ENCODE assay signal across 12 mouse cellular contexts in the genomic region with DNA sequence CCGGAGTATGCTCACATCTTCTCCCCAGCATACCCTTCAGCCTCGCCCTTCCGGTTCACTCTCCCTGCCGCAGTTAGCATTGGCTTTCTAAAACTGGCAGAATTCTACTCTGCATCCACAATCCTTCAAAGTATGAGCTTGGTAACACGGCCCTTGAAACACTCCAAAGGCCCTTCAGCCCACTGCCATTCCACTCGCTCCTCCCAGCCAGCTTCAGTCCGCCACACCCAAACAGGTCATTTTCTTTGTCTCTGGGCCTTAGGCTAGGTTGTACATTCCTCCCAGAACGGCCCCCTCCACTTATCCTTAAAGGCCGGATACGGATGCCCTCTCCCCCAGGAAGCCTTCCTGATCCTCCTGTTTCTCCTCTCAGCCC. TPM values are rescaled to one million over a fixed set of nuclear protein-coding genes. Genes with fewer than 3 reads are reported as not detected.
DNase-seq lines count a peak whose midpoint lies in the region; ATAC-seq lines count a peak whose summit lies in the region.
"Had no signal": no experiment of that assay in that cellular context is flagged by ENCODE, and none has a peak within 500 bp of the region (broad histone marks: within the 10 kb centered on the region; RNA-seq: fewer than 3 reads in every experiment).

No protein-coding gene starts in this region.

- no peaks in the 10 kb centered on the region for H3K9me3 ChIP-seq in heart, embryonic 13.5 days
- no peaks in the 10 kb centered on the region for H3K9me3 ChIP-seq in intestine, embryonic 15.5 days
- H3K9me3 ChIP-seq: neural tube, embryonic 13.5 days had no signal

- ATAC-seq in heart, embryonic 13.5 days (ENCODE audit: extremely low read depth, insufficient number of reproducible peaks, low FRiP score, low TSS enrichment): no peak
- peak; percentile 54 for ATAC-seq in intestine, embryonic 15.5 days
- ATAC-seq: forebrain, postnatal 0 days had no signal

- no peak overlapping the region for H3K4me3 ChIP-seq in heart, embryonic 13.5 days
- H3K4me3 ChIP-seq in intestine, embryonic 15.5 days (replicated peaks): no peak overlapping the region
- H3K4me3 ChIP-seq: neural tube, embryonic 13.5 days had no signal

- H3K9ac ChIP-seq in heart, embryonic 13.5 days: peak overlapping the region; percentile 68
- H3K9ac ChIP-seq in intestine, embryonic 15.5 days: no peak overlapping the region
- H3K9ac ChIP-seq: forebrain, postnatal 0 days; neural tube, embryonic 13.5 days had no signal

- peaks cover 25% of the 10 kb centered on the region; the same call in 1 of the 2 replicates for H3K36me3 ChIP-seq in heart, embryonic 13.5 days
- no peaks in the 10 kb centered on the region for H3K36me3 ChIP-seq in intestine, embryonic 15.5 days
- H3K36me3 ChIP-seq: neural tube, embryonic 13.5 days had no signal

- DNase-seq in heart, adult 9 months (ENCODE audit: low spot score in 2 of 2): no peak
- DNase-seq in ZHBTc4 (ENCODE audit: low read depth, low spot score): peak; percentile 92
- peak; percentile 80 for DNase-seq in lung, postnatal 10 days
- DNase-seq in layer of hippocampus, adult 9-11 months: no peak
- DNase-seq in cerebellum, postnatal 36 days: no peak
- DNase-seq in right cerebral cortex, postnatal 36 days (ENCODE audit: low spot score in 2 of 2): no peak
- DNase-seq: forebrain, postnatal 0 days; thymus, postnatal 36 days had no signal

- H3K4me1 ChIP-seq in heart, embryonic 13.5 days: peaks cover 48% of the 10 kb centered on the region
- peaks cover 39% of the 10 kb centered on the region for H3K4me1 ChIP-seq in intestine, embryonic 15.5 days (replicated peaks)

- no peaks in the 10 kb centered on the region for H3K27me3 ChIP-seq in heart, embryonic 13.5 days (replicated peaks)
- H3K27me3 ChIP-seq in intestine, embryonic 15.5 days (replicated peaks): no peaks in the 10 kb centered on the region
- H3K27me3 ChIP-seq: CH12.LX; neural tube, embryonic 13.5 days had no signal

- WGBS in heart, embryonic 13.5 days: 26% methylated on average over 9 of the region's 10 CpGs
- 19% methylated on average over 10 of the region's 10 CpGs for WGBS in intestine, embryonic 15.5 days

- H3K27ac ChIP-seq in heart, embryonic 13.5 days (replicated peaks): peak overlapping the region; percentile 70
- peak overlapping the region; percentile 88 for H3K27ac ChIP-seq in intestine, embryonic 15.5 days
- H3K27ac ChIP-seq: neural tube, embryonic 13.5 days had no signal

- peak overlapping the region; percentile 46 for H3K4me2 ChIP-seq in heart, embryonic 13.5 days
- H3K4me2 ChIP-seq in intestine, embryonic 15.5 days (replicated peaks): peak overlapping the region; percentile 43
- H3K4me2 ChIP-seq: neural tube, embryonic 13.5 days had no signal

RNA-seq across cellular contexts. Expression of gene Wasf2, which starts 26.1 kb away (rescaled TPM):
- 64.6 and 72.7 TPM in 2 replicates for polyA plus RNA-seq in heart, embryonic 13.5 days (2015; fragmentation: Nextera tagmentation; extraction: Ambion mirVana)
- polyA plus RNA-seq in intestine, embryonic 15.5 days (2015; fragmentation: Nextera tagmentation; extraction: Ambion mirVana): 92.5 and 115 TPM in 2 replicates

Comparison
In these comparisons a context has a peak if more than half of its experiments do, and no peak if none do; other contexts are left out.
1. DNase-seq: peak in ZHBTc4 (single experiment) and lung, postnatal 10 days (single experiment); none in heart, adult 9 months (0 of 2), layer of hippocampus, adult 9-11 months (single experiment), cerebellum, postnatal 36 days (0 of 2) and right cerebral cortex, postnatal 36 days (0 of 2).